Mouse (Mus musculus) embryo, embryonic 9.5 days (tissue): ENCODE measurements around the gene Rab5a.
"Not testable (repeated sequence)": the region's sequence is repeated elsewhere in the genome, so short reads cannot be mapped to it uniquely, and the experiment has no call there.

ENCODE experiments used
- DNase-seq: peaks from one replicate; pipeline ENCODE4 v3.0.0-alpha.2; 2017; ENCODE audit errors: extremely low spot score

The Rab5a gene

DNA sequence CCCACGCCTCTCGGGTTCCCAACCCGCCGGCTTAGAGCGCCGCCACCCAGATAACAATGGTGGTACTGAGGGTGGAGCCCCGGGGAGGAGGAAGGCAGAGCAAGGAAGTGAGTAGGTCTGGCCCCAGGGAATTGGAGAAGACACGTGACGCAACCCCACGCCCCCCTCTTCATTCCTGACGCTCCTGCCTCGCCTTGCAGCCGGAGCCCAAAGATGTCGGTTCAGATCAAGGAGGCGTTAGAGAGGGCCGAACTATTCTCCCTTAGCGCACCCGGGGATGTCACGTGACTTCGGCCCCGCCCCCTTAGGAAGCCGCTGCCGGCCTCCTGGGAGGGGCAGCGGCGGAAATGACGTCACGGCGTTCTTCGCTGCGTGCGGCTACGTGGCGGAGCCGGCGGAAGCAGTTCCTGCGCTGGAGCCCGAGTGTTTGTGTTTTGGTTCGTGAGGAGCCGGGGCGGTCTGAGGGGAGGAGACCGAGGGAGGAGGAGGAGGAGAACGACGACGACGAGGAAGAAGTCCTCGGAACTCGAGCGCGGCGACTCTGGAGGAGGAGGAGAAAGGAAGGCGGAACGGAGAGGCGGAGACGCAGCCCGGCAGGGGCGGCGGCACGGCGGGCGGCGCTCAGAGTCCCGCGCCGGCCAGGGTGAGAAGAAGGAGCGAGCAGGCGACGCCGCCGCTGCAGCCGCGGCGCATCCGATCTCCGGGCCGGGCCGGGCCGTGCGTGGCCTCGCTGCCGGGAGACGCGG lies at the start of gene Rab5a:
Gene Rab5a (plus strand): TSS at position 377 of the 746 bp plus-strand sequence.
- DNase-seq = peak; percentile 97

- no peak for DNase-seq
Observed at GRCm38 (mm10) chr17:53456152-53456551, 22.9 kb upstream of the Rab5a start.

DNA sequence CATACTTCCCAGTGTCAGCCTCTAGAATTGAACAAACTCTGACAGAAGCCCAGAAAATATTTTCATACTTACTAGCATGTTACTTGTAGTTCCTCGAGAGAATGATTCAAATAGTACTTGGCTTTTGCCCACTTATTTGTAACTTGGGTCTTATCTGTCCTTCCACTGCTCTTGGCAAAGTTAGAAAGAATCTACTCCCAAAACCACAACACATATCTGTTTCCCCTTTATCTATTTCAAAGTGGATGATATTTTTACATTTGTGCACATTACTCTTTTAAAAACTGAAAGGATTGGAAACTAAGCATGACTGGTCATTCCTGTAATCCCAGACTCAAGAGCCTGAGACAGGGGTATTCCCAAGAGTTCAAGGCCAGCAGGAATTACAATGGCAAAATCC lies 22.3 kb upstream of the Rab5a start:
- DNase-seq = no peak

DNA sequence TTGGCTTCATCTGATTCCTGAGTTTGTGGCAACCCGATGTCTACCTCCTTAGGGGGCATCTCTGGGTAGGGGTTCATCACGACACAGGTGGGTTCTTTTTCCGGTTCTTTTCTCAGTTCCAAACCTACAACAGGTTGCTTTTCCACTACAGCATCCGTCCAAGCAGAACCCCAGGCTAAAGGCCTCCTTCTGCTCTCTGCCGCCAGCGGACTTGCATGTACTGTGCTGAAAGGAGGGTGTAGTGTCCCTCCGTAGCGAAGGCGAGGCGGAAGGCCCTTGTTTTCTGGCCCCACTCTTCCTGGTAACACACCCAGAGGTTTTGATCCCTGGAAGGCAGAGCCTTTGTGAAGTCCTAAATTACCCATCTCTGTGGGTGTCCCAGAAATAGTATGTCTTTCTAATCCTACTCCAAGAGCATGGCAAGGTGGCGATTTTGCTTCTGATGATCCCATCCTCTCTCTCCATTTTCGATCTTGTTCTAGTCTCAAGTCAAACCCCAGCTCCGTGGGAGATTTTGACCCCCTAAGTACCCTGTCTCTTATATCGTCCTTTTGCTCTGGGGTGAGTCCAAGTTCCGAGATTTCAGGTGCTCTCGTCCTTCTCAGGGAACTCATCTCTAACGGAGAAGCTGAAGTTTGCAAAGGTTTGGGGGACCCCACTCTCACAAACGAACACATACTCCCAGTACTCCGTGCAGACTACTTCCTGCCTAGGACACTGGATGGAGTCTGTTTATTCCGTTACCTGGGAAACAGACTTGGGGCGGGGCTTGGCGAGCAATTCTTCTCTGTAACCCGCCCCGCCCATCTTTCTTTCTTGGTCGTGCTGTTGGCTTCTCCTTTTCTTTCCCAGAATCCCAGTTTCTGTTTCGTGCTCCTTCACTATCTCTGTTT lies 16.2 kb upstream of the Rab5a start, which contains the start of gene Efhb:
Gene Efhb (minus strand): TSS at position 719 of the 893 bp plus-strand sequence.
- peak; percentile 83 for DNase-seq

GRCm38 (mm10) chr17:53463496-53463840 lies 15.6 kb upstream of the Rab5a start:
- DNase-seq = peak; percentile 14

DNA sequence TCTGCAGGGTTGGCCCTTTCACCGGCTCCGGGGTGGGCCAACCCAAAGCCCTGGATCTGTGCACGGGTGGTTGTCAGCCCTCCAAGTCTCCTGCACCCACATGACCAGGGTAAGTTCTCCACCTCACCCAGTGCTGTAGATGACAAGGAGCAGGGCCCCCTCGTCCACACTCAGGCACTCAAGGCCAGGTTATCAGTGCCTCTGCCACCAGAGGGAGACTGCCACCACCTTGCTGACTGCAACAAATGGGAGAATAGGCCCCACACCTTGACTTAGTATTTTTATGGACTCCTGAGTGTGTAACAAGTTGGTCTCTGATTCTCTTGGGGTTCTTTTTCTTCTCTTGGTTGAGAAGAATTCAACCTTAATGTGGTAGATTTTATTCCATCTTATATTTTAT lies 13.5 kb upstream of the Rab5a start:
- DNase-seq = no peak

DNA sequence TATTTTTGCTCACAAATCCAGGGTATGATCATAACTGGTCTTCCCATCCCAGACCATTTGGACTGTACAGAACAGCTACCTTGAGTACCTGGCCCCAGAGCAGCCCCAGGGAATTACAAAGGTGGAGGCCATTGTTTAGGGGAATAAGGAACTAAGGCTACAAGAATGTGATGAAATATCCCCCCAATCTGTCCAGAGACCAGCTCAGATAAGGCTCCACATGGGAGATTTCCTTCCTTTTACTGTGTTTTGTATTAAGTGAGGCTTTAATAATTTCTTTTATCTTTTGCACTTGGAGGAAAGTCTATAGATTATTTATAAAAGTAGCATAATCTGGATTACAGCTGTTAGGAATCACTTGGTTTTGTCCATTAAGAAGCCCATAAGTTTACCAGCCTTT lies 10.3 kb upstream of the Rab5a start:
- no peak for DNase-seq

DNA sequence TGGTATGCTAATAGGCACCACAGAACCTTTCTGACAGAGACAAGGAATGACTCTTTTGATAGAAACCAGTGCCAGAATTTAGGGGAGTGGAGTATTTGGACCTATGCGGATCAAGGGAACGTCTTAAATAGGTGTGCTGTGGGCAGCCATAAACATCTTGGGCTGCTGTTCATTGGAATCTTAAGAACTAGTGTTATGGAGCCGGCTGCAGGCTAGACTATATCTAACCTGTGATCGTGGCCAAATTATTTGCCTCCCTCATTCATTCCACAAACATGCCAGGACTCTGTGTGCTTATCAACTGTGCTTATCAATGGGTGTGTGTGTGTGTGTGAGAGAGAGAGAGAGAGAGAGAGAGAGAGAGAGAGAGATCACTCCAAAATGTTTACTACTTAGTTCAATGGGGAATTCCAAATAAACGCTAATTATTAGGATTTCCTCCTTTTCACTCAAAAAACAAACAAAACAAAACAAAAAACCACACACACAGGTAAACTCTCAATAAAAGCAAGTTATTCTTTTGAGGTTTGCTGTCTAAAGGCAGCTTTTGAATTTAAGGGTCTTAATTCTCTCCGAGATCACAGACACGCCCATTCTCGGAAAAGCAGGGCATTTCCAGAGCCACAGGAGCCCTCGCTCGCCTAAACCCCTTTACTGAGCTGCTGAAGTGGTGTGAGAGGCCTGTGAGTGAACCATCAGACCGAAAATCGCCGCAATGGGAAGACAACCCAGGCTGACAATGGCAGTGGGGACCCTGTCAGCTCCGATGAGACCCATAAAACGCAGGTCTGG lies 772 bp upstream of the Rab5a start:
- DNase-seq = no peak

GRCm38 (mm10) chr17:53479604-53480041 lies 589 bp downstream of the Rab5a start:
- DNase-seq = peak; percentile 65

DNA sequence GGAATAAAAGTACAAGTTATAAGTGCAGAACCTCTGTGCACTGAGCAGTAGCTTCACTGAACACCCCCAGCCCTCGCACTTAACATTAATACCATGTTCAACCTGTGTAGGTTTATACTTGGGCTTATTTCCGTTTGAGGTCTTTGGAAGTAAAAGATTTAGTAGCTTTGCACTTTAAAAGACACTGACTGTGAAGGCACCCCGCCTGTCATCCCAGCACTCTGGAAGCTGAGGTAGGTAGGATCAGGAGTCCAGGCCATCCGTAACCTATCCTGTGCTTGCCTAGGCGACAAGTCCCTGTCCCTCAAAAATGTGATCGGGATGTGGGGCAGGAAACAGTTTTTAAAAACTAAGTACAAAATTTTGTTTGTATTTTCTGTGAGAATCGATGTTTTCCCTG lies 1.4 kb downstream of the Rab5a start:
- no peak for DNase-seq

- DNase-seq = no peak
Observed at GRCm38 (mm10) chr17:53488291-53489006, 9.4 kb downstream of the Rab5a start.

- DNase-seq = no peak
Observed at GRCm38 (mm10) chr17:53489007-53489378, 10.0 kb downstream of the Rab5a start.

GRCm38 (mm10) chr17:53502966-53503365 lies 23.9 kb downstream of the Rab5a start:
- DNase-seq = no peak

DNA sequence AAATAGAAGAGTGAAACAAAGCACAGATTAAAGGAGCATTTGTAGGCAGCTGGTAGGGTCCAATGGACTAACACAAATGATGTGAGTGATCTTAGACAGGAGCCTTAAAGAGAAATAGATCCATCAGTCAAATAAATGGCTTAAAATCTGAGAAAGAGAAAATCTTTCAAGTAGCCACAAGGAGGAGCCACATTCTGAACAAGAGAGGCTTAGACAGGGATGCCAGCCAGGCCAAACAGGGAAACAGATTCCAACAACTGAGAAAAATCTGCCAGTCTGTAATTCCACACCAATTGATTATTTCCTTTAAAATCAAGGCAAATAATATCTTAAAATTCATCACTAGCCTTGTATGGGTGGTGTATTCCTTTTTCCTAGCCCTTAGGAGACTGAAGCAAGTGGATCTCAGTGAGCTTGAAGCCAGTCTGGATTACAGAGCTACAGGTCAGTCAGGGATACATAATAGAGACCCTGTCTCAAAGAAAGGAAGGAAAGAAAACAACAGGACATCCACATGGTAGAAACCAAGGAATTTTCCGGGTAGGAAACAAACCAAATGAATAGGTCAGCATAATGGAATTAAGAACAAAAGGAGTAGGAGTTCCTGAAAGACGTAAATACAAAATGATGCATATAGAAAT lies 33.4 kb downstream of the Rab5a start:
- peak; percentile 10 for DNase-seq

DNA sequence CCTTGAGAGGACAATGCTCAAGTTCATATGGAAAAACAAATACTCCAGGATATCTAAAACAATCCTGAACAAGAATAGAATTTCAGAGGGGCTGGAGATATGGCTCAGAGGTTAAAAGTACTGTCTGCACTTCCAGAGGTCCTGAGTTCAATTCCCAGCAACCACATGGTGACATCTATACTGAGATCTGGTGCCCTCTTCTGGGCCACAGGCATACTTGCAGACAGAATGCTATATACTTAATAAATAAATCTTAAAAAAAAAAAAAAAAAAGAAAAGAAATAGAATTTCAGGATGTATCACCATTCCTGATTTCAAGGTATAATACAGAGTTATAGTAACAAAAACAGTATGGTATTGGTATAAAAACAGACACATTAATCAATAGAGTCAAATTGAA lies 40.3 kb downstream of the Rab5a start:
- DNase-seq = no peak

DNA sequence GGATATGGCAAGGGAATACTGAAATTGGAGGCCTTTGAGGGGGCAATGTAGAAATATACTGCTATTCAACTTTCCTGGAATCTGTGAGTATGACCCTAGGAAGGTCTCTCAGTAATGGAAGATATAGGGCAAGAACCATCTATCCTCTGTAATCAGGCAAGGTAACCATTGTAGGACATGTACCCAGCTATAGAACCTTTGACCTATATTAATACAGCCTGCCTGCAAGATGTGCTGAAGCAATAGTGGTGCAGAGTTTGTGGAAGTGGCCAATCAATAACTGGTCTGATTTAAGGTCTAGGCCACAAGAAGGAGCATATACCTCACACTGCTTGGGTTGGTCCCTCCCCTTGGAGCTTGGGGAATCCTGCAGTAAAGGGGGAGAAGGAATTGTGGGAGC lies 41.5 kb downstream of the Rab5a start:
- DNase-seq = no peak

DNA sequence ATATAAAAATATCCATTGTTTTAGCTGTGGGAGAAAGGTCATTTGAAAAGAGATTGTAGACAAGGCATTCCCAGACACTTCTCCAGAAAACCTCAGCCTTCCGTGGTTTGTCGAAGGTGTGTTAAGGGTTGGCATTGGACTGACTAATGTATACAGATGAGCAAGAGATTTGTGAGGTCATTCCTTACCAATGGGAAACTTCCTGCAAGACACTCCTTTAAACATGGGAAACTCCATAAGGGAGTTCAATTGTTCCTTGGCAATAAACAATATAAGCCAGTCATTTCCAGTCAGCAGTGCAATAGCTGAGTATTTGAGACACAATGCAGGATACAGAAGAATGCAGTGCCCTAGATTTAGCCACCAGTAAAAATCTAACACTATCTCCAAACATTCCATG lies 49.0 kb downstream of the Rab5a start:
- DNase-seq = no peak

DNA sequence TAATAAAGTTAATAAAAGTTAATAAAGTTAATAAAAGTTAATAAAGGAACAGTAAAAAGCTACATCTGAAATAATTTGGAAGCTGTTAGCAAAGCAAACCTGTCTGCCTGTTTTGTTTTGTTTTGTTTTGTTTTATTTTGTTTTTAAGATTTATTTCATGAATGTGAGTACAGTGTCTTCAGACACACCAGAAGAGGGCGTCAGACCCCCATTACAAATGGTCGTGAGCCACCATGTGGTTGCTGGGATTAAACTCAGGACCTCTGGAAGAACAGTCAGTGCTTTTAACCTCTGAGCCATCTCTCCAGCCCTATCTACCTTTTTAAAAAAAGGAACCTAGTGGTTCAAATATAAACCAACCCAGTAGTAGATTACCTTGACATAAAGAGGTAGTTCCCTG lies 52.1 kb downstream of the Rab5a start:
- no peak for DNase-seq

DNA sequence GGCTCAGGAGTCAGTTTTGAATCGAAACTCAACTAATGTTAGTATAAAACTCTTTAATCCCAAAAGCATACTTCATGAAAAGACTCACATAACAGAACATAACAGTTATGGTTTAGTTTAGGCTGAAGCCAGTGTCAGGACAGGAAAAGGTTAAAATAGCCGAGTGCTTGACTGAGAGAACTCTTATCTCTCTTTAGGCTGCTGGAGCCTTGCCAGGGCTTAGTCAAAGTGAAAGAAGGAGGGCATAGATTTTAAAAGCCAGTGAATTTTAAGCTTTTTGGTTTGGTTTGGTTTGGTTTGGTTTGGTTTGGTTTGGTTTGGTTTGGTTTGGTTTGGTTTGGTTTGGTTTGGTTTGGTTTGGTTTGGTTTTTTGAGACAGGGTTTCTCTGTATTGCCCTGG lies 53.4 kb downstream of the Rab5a start:
- no peak for DNase-seq

DNA sequence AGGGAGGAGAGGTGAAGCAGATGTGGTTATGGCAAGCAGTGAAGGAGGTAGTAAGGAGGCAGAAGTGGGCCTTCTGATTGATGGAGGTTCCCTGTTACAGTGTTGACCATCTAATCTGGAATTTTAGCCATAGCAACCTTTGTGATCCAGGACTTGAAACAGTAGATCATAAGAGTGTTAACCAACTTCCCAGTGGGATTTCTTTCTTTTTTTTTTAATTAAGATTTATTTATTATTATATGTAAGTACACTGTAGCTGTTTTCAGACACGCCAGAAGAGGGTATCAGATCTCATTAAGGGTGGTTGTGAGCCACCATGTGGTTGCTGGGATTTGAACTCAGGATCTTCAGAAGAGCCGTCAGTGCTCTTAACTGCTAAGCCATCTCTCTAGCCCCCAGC lies 60.3 kb downstream of the Rab5a start, which contains the start of gene Pp2d1:
Gene Pp2d1 (minus strand): TSS at position 101 of the 400 bp plus-strand sequence.
- DNase-seq = not testable (repeated sequence)

GRCm38 (mm10) chr17:53542536-53542935 lies 63.5 kb downstream of the Rab5a start:
- DNase-seq = no peak
